Mouse (Mus musculus) olfactory bulb, adult 2 months (tissue): ENCODE measurements around the gene Vasp.

Experiments
- CTCF ChIP-seq: fragments of 200-500 bp; IDR thresholded peaks from 2 replicates; pipeline ENCODE4 v1.5.1; 2012; ENCODE audit warnings: low read depth, mild to moderate bottlenecking, low read length, moderate library complexity; ENCODE audit not compliant: insufficient read depth
- POLR2A ChIP-seq: fragments of 200-500 bp; IDR thresholded peaks from 2 replicates; pipeline ENCODE4 v1.6.1; 2012; ENCODE audit warnings: mild to moderate bottlenecking, low read depth, low read length, moderate library complexity; ENCODE audit not compliant: insufficient read depth

DNA sequence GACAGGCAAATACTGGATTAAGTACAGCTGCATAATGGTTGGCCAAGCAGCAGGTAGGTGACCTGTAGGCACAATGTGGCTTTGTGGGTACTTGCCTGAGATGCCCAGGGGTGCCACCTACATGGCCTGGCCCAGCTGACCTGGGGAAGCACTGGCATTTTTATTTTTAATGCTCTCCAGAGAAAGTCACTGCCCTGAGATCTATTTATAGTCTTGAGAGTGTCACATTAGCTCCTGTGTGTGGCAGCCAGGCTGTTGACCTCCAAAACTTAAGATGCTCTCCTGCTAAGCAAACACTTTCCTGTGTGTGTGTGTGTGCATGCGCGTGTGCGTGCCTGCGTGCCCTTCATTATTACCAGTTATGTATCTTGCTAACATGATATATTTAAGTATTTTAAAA lies 33.3 kb downstream of the Vasp start:
- TF ChIP-seq CTCF (no peak), POLR2A (no peak)
